Mouse (Mus musculus) spleen, adult 2 months (tissue): ENCODE measurements around the gene Pisd. TPM values are rescaled to one million over a fixed set of nuclear protein-coding genes. Genes with fewer than 3 reads are reported as not detected.

ENCODE experiments used
- DNase-seq, 2 experiments: peaks; one replicate each; pipeline versions ENCODE4 v3.0.0 to v3.0.0-alpha.2; 2012 to 2021; ENCODE audit warnings: low spot score in 2 of 2, low read depth in 1 of 2
- H3K27ac ChIP-seq: fragments of 200-500 bp; 2 replicates; pipeline ENCODE4 v1.5.1; 2012; ENCODE audit warnings: low read length, inconsistent platforms; ENCODE audit not compliant: insufficient read depth
- H3K27me3 ChIP-seq: fragments of 200-500 bp; 2 replicates; pipeline ENCODE4 v1.6.1; 2012; ENCODE audit warnings: mild to moderate bottlenecking, moderate library complexity, low read length, inconsistent platforms; ENCODE audit not compliant: control insufficient read depth, insufficient read depth
- H3K36me3 ChIP-seq: fragments of 200-500 bp; 2 replicates; pipeline ENCODE4 v1.6.1; 2012; ENCODE audit warnings: mild to moderate bottlenecking, low read length, inconsistent platforms; ENCODE audit not compliant: control insufficient read depth, insufficient read depth
- H3K4me1 ChIP-seq: fragments of 200-500 bp; 2 replicates; pipeline ENCODE4 v1.6.1; 2011; ENCODE audit warnings: inconsistent platforms; ENCODE audit not compliant: control insufficient read depth, insufficient read depth, insufficient read length
- H3K4me3 ChIP-seq: fragments of 200-500 bp; 2 replicates; pipeline ENCODE4 v1.5.1; 2011; ENCODE audit warnings: mild to moderate bottlenecking, inconsistent platforms; ENCODE audit not compliant: insufficient read depth, insufficient read length; ENCODE audit errors: extremely low read depth
- CTCF ChIP-seq: fragments of 200-500 bp; IDR thresholded peaks from 2 replicates; pipeline ENCODE4 v1.5.1; 2011; ENCODE audit warnings: mild to moderate bottlenecking, inconsistent platforms; ENCODE audit not compliant: insufficient read depth, insufficient read length, insufficient replicate concordance; ENCODE audit errors: extremely low read depth
- POLR2A ChIP-seq: fragments of 200-500 bp; IDR thresholded peaks from 2 replicates; pipeline ENCODE4 v1.6.1; 2011; ENCODE audit warnings: low read depth, low read length, inconsistent platforms
- WGBS: fragments of 180-500 bp; shearing (Covaris S2); methylation state at CpG from one replicate; pipeline ENCODE4 v1.1.7; 2018; 5-methylcytosine and 5-hydroxymethylcytosine counted together
- polyA plus RNA-seq: library from polyadenylated mRNA; depleted of rRNA; stranded (reverse); fragments of >200 nt; gene quantifications from 2 replicates; pipeline ENCODE4 v1.2.3, GENCODE M21; 2012

Gene Pisd
- polyA plus RNA-seq, 1 experiment = 32.3 TPM

GRCm38 (mm10) chr5:32784726-32785125 lies 720 bp downstream of the Pisd start:
- H3K27ac ChIP-seq = no peak overlapping the region
- no peak for TF ChIP-seq CTCF
- TF ChIP-seq POLR2A = no peak
- peak overlapping the region; percentile 95; the same call in 1 of the 2 replicates for H3K4me3 ChIP-seq
- peaks cover 1% of the 10 kb centered on the region; the same call in 1 of the 2 replicates for H3K36me3 ChIP-seq
- DNase-seq = no peak
- WGBS = 20% methylated on average over 5 of the region's 5 CpGs
- H3K4me1 ChIP-seq = peaks cover 5% of the 10 kb centered on the region; the same call in 1 of the 2 replicates
- no peaks in the 10 kb centered on the region for H3K27me3 ChIP-seq

GRCm38 (mm10) chr5:32781596-32781995 lies 3.9 kb downstream of the Pisd start:
- no peak overlapping the region for H3K4me3 ChIP-seq
- no peak overlapping the region for H3K27ac ChIP-seq
- H3K27me3 ChIP-seq = no peaks in the 10 kb centered on the region
- 92% methylated on average over 5 of the region's 5 CpGs for WGBS
- H3K36me3 ChIP-seq = no peaks in the 10 kb centered on the region
- peaks cover 5% of the 10 kb centered on the region; the same call in 1 of the 2 replicates for H3K4me1 ChIP-seq
- TF ChIP-seq CTCF (no peak), POLR2A (no peak)
- no peak for DNase-seq

- Histone ChIP-seq H3K27ac (no peak overlapping the region), H3K4me1 (no peaks in the 10 kb centered on the region), H3K27me3 (no peaks in the 10 kb centered on the region), H3K36me3 (peaks cover 5% of the 10 kb centered on the region; the same call in 1 of the 2 replicates), H3K4me3 (no peak overlapping the region)
- no peak for DNase-seq
- TF ChIP-seq CTCF (no peak), POLR2A (no peak)
- 76% methylated on average over 3 of the region's 3 CpGs for WGBS
Measured at GRCm38 (mm10) chr5:32778168-32778567, 7.3 kb downstream of the Pisd start.

GRCm38 (mm10) chr5:32772361-32772760 lies 13.1 kb downstream of the Pisd start:
- Histone ChIP-seq H3K36me3 (peaks cover 12% of the 10 kb centered on the region), H3K4me1 (no peaks in the 10 kb centered on the region), H3K4me3 (no peak overlapping the region), H3K27ac (no peak overlapping the region), H3K27me3 (no peaks in the 10 kb centered on the region)
- 91% methylated on average over 2 of the region's 2 CpGs for WGBS
- TF ChIP-seq CTCF = no peak
- TF ChIP-seq POLR2A = no peak
- DNase-seq = no peak

GRCm38 (mm10) chr5:32767636-32768373 lies 17.6 kb downstream of the Pisd start:
- no peaks in the 10 kb centered on the region for H3K4me1 ChIP-seq
- H3K27me3 ChIP-seq = no peaks in the 10 kb centered on the region
- WGBS = 80% methylated on average over 4 of the region's 4 CpGs
- H3K36me3 ChIP-seq = peaks cover 13% of the 10 kb centered on the region
- TF ChIP-seq POLR2A (no peak), CTCF (no peak)
- DNase-seq = no peak
- H3K27ac ChIP-seq = 0 out of 2 replicates have a peak overlapping the region, but pooled peaks have one; percentile 35
- H3K4me3 ChIP-seq = no peak overlapping the region

- Histone ChIP-seq H3K4me1 (no peaks in the 10 kb centered on the region), H3K4me3 (no peak overlapping the region), H3K27me3 (no peaks in the 10 kb centered on the region), H3K36me3 (peaks cover 10% of the 10 kb centered on the region), H3K27ac (no peak overlapping the region)
- no peak for DNase-seq
- TF ChIP-seq POLR2A (no peak), CTCF (no peak)
- WGBS = 75% methylated on average over 3 of the region's 3 CpGs
Measured at GRCm38 (mm10) chr5:32767004-32767403, 18.4 kb downstream of the Pisd start.

GRCm38 (mm10) chr5:32761566-32762140 lies 23.8 kb downstream of the Pisd start:
- no peak for TF ChIP-seq POLR2A
- H3K27me3 ChIP-seq = no peaks in the 10 kb centered on the region
- DNase-seq = no peak
- H3K4me3 ChIP-seq = no peak overlapping the region
- H3K36me3 ChIP-seq = peaks cover 9% of the 10 kb centered on the region
- no peak overlapping the region for H3K27ac ChIP-seq
- 55% methylated on average over 5 of the region's 5 CpGs for WGBS
- no peaks in the 10 kb centered on the region; the same call in 1 of the 2 replicates for H3K4me1 ChIP-seq
